Mouse (Mus musculus) testis, adult 2 months (tissue): ENCODE results near the gene F830045P16Rik. TPM values are rescaled to one million over a fixed set of nuclear protein-coding genes. Genes with fewer than 3 reads are reported as not detected.

ENCODE experiments used
- H3K27ac ChIP-seq: fragments of 200-500 bp; 2 replicates; pipeline ENCODE4 v1.5.1; 2012; ENCODE audit warnings: low read depth, low read length; ENCODE audit not compliant: control insufficient read depth, insufficient read depth
- H3K27me3 ChIP-seq: fragments of 200-500 bp; 2 replicates; pipeline ENCODE4 v1.6.1; 2012; ENCODE audit warnings: mild to moderate bottlenecking, low read length, moderate library complexity; ENCODE audit not compliant: control insufficient read depth, insufficient read depth
- H3K36me3 ChIP-seq: fragments of 200-500 bp; 2 replicates; pipeline ENCODE4 v1.6.1; 2012; ENCODE audit warnings: mild to moderate bottlenecking, low read length; ENCODE audit not compliant: control insufficient read depth, insufficient read depth
- H3K4me1 ChIP-seq: fragments of 200-500 bp; 2 replicates; pipeline ENCODE4 v1.6.1; 2012; ENCODE audit warnings: low read length; ENCODE audit not compliant: control insufficient read depth, insufficient read depth
- H3K4me3 ChIP-seq: fragments of 200-500 bp; 2 replicates; pipeline ENCODE4 v1.5.1; 2012; ENCODE audit warnings: low read depth, mild to moderate bottlenecking, low read length, moderate library complexity, mixed read lengths; ENCODE audit not compliant: control insufficient read depth
- CTCF ChIP-seq: fragments of 200-500 bp; IDR thresholded peaks from 2 replicates; pipeline ENCODE4 v1.5.1; 2012; ENCODE audit warnings: low read depth, mild to moderate bottlenecking, inconsistent platforms, low read length, moderate library complexity; ENCODE audit not compliant: control insufficient read depth, insufficient read depth, insufficient replicate concordance
- POLR2A ChIP-seq: fragments of 200-500 bp; IDR thresholded peaks from 2 replicates; pipeline ENCODE4 v1.6.1; 2012; ENCODE audit warnings: low read depth, mild to moderate bottlenecking, inconsistent platforms, low read length, moderate library complexity; ENCODE audit not compliant: control insufficient read depth
- polyA plus RNA-seq: library from polyadenylated mRNA; depleted of rRNA; stranded (reverse); fragments of >200 nt; gene quantifications from 2 replicates; pipeline ENCODE4 v1.2.3, GENCODE M21; 2012; rRNA removed

Gene F830045P16Rik
- polyA plus RNA-seq, 1 experiment: not detected

GRCm38 (mm10) chr2:129413488-129413887 lies 122.9 kb downstream of the F830045P16Rik start:
- no peak for TF ChIP-seq POLR2A
- no peak for TF ChIP-seq CTCF

GRCm38 (mm10) chr2:129411651-129412050 lies 124.8 kb downstream of the F830045P16Rik start:
- no peak overlapping the region for H3K27ac ChIP-seq
- no peaks in the 10 kb centered on the region for H3K27me3 ChIP-seq
- no peaks in the 10 kb centered on the region for H3K36me3 ChIP-seq
- no peak overlapping the region for H3K4me3 ChIP-seq
- no peak for TF ChIP-seq POLR2A
- no peak for TF ChIP-seq CTCF
- peaks cover 4% of the 10 kb centered on the region for H3K4me1 ChIP-seq

More at GRCm38 (mm10) chr2:129413488-129413887, 122.9 kb downstream of the F830045P16Rik start:
- H3K27ac ChIP-seq: no peak overlapping the region
- H3K27me3 ChIP-seq: no peaks in the 10 kb centered on the region
- no peaks in the 10 kb centered on the region for H3K36me3 ChIP-seq
- no peaks in the 10 kb centered on the region for H3K4me1 ChIP-seq
- H3K4me3 ChIP-seq: no peak overlapping the region

GRCm38 (mm10) chr2:129410344-129410743 lies 126.1 kb downstream of the F830045P16Rik start:
- Histone ChIP-seq H3K4me1 (peaks cover 4% of the 10 kb centered on the region), H3K27me3 (no peaks in the 10 kb centered on the region), H3K4me3 (no peak overlapping the region), H3K27ac (no peak overlapping the region), H3K36me3 (no peaks in the 10 kb centered on the region)
- TF ChIP-seq CTCF (no peak), POLR2A (no peak)

- Histone ChIP-seq H3K27me3 (no peaks in the 10 kb centered on the region), H3K36me3 (no peaks in the 10 kb centered on the region), H3K4me3 (no peak overlapping the region), H3K27ac (no peak overlapping the region), H3K4me1 (peaks cover 4% of the 10 kb centered on the region)
- no peak for TF ChIP-seq POLR2A
- TF ChIP-seq CTCF: peak; percentile 75; the same call in 1 of the 2 replicates
Observed at GRCm38 (mm10) chr2:129408476-129408875, 127.9 kb downstream of the F830045P16Rik start.

Other genes with a start within 250 kb of the F830045P16Rik start
- gene Ckap2l, start 239.4 kb downstream of the F830045P16Rik start, polyA plus RNA-seq: 10.2 and 11.6 TPM in 2 replicates
- gene Il1a, start 226.6 kb downstream of the F830045P16Rik start, polyA plus RNA-seq: 0.11 and 0.22 TPM in 2 replicates
- 0.38 and 0.64 TPM in 2 replicates for gene Il1b, start 165.5 kb downstream of the F830045P16Rik start, polyA plus RNA-seq
- gene Sirpa, start 56.2 kb upstream of the F830045P16Rik start, polyA plus RNA-seq: 3.1 and 3.3 TPM in 2 replicates
- gene Pdyn, start 163.2 kb upstream of the F830045P16Rik start, polyA plus RNA-seq: not detected in 2 replicates